Mouse (Mus musculus) heart, embryonic 14.5 days (tissue): ENCODE measurements around the gene Sh3pxd2a. TPM values are rescaled to one million over a fixed set of nuclear protein-coding genes. Genes with fewer than 3 reads are reported as not detected.

Source experiments
- ATAC-seq: fragments of 200-750 bp; cut with Nextera tagmentation; 2 replicates; pipeline ENCODE4 v1.8.0; 2017; ENCODE audit warnings: low read depth, moderate TSS enrichment; ENCODE audit not compliant: insufficient number of reproducible peaks, insufficient read depth, low FRiP score
- H3K27ac ChIP-seq, 2 experiments: fragments of 200-500 bp in 1 of 2; fragments of 300-500 bp in 1 of 2; sonication (generic) in 1 of 2; replicated peaks in 1 of 2; 2 replicates each; pipeline ENCODE4 v1.5.1; 2012 to 2014; ENCODE audit warnings: low read depth in 2 of 2, low read length in 2 of 2, control low read depth in 1 of 2, mild to moderate bottlenecking in 1 of 2, mixed read lengths in 1 of 2; ENCODE audit not compliant: control insufficient read depth in 1 of 2, insufficient read depth in 1 of 2
- H3K27me3 ChIP-seq: fragments of 300-500 bp; sonication (generic); 2 replicates; pipeline ENCODE4 v1.6.1; 2014; ENCODE audit warnings: mild to moderate bottlenecking, low read length, control low read depth; ENCODE audit not compliant: control insufficient read depth, insufficient read depth
- H3K36me3 ChIP-seq: fragments of 300-500 bp; sonication (generic); 2 replicates; pipeline ENCODE4 v1.6.1; 2014; ENCODE audit warnings: mild to moderate bottlenecking, control low read depth, low read length, mixed read lengths; ENCODE audit not compliant: control insufficient read depth, insufficient read depth
- H3K4me1 ChIP-seq, 2 experiments: fragments of 200-500 bp in 1 of 2; fragments of 300-500 bp in 1 of 2; sonication (generic) in 1 of 2; 2 replicates each; pipeline ENCODE4 v1.6.1; 2012 to 2014; ENCODE audit warnings: low read length in 2 of 2, control low read depth in 1 of 2, mixed read lengths in 1 of 2; ENCODE audit not compliant: control insufficient read depth in 2 of 2, insufficient read depth in 2 of 2
- H3K4me2 ChIP-seq: fragments of 300-500 bp; sonication (generic); 2 replicates; pipeline ENCODE4 v1.6.1; 2014; ENCODE audit warnings: mild to moderate bottlenecking, low read length
- H3K4me3 ChIP-seq, 2 experiments: fragments of 200-500 bp in 1 of 2; fragments of 300-500 bp in 1 of 2; sonication (generic) in 1 of 2; 2 replicates each; pipeline ENCODE4 v1.5.1; 2012 to 2014; ENCODE audit warnings: low read length in 2 of 2, mild to moderate bottlenecking in 2 of 2, control low read depth in 1 of 2, low read depth in 1 of 2, moderate library complexity in 1 of 2; ENCODE audit not compliant: control insufficient read depth in 1 of 2, insufficient read depth in 1 of 2
- H3K9ac ChIP-seq: fragments of 300-500 bp; sonication (generic); 2 replicates; pipeline ENCODE4 v1.6.1; 2014; ENCODE audit warnings: mild to moderate bottlenecking, low read length
- H3K9me3 ChIP-seq: fragments of 300-500 bp; sonication (generic); 2 replicates; pipeline ENCODE4 v1.6.1; 2016; ENCODE audit warnings: low read length, control low read depth; ENCODE audit not compliant: control insufficient read depth
- WGBS: fragments of 180-500 bp; shearing (Covaris S2); extraction: QIAGEN DNeasy Blood & Tissue Kit; methylation state at CpG from one replicate; pipeline ENCODE4 v1.1.7; 2014; 5-methylcytosine and 5-hydroxymethylcytosine counted together
- polyA plus RNA-seq: library from polyadenylated mRNA; unstranded; fragments of >200 nt; fragmentation: Nextera tagmentation; extraction: Ambion mirVana; gene quantifications from 2 replicates; pipeline ENCODE4 v1.2.1, GENCODE M21; 2014

The Sh3pxd2a gene
- polyA plus RNA-seq, 1 experiment from 2014 or later, result 9.7 TPM

DNA sequence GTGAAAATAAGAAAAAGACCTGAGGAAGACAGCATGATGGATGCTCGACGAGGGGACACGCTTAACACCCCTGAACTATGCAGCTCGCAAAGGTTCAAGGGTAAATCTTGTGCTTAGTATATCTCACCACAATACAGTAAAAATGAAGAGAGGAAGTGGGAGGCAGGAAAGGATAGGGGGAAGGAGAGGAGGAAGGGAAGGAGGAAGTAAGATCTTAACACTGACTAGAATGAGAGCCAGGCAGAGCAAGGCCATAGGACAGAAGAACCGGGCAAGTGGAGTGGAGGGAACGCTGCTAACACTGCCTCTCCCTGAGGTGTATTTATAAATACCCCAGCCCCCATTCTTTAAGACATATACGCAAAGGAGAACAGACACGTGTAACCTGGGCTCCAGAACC, 58.7 kb downstream of the Sh3pxd2a start:
- no peaks in the 10 kb centered on the region for H3K9me3 ChIP-seq
- no peak for ATAC-seq
- no peak overlapping the region for H3K9ac ChIP-seq
- H3K4me2 ChIP-seq, result no peak overlapping the region
- WGBS, result 82% methylated on average over 8 of the region's 8 CpGs
- peaks cover 41 to 50% of the 10 kb centered on the region in 2 experiments for H3K4me1 ChIP-seq
- no peak overlapping the region for H3K27ac ChIP-seq
- no peaks in the 10 kb centered on the region for H3K36me3 ChIP-seq
- H3K27me3 ChIP-seq, result no peaks in the 10 kb centered on the region
- H3K4me3 ChIP-seq, result no peak overlapping the region

GRCm38 (mm10) chr19:47403391-47404379, 60.5 kb downstream of the Sh3pxd2a start:
- no peak overlapping the region for H3K4me3 ChIP-seq
- no peaks in the 10 kb centered on the region for H3K36me3 ChIP-seq
- H3K4me1 ChIP-seq, result peaks cover 35 to 41% of the 10 kb centered on the region in 2 experiments
- 67% methylated on average over 3 of the region's 3 CpGs for WGBS
- peak overlapping the region; percentile 81 to 82 for H3K27ac ChIP-seq
- H3K27me3 ChIP-seq, result no peaks in the 10 kb centered on the region
- no peak overlapping the region for H3K9ac ChIP-seq
- peak overlapping the region; percentile 19 for H3K4me2 ChIP-seq
- no peaks in the 10 kb centered on the region for H3K9me3 ChIP-seq
- no peak for ATAC-seq

DNA sequence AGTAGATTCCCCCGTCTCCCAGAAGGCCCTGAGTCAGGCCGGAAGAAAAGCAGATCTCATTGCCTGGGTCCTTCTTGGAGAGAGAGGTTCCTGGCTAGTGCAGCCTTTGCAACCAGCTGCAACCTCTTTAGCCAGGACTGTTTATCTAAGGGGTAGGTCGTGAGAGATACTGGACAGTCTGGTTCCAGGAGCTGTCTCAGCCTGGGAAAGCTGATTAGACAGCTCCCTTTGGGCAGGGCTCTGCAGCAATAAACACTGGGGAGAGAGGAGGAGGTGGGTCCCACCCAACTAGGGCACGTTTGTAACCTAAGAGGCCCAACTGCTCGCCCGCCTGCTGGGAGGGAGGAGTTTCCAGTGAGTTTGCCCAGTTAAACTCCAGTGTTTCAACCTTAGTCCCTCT, 61.2 kb downstream of the Sh3pxd2a start:
- Histone ChIP-seq H3K4me1 (peaks cover 31 to 40% of the 10 kb centered on the region in 2 experiments), H3K27ac (peak overlapping the region; percentile 81 to 82), H3K9me3 (no peaks in the 10 kb centered on the region), H3K36me3 (no peaks in the 10 kb centered on the region), H3K9ac (no peak overlapping the region), H3K27me3 (no peaks in the 10 kb centered on the region), H3K4me2 (peak overlapping the region; percentile 19), H3K4me3 (no peak overlapping the region)
- WGBS, result 8% methylated on average over 6 of the region's 6 CpGs
- peak; percentile 74 for ATAC-seq

GRCm38 (mm10) chr19:47402544-47402943, 61.7 kb downstream of the Sh3pxd2a start:
- Histone ChIP-seq H3K4me2 (no peak overlapping the region; the same call in 1 of the 2 replicates), H3K9me3 (no peaks in the 10 kb centered on the region), H3K36me3 (peaks cover 3% of the 10 kb centered on the region), H3K4me1 (peaks cover 31 to 40% of the 10 kb centered on the region in 2 experiments), H3K9ac (no peak overlapping the region), H3K27me3 (no peaks in the 10 kb centered on the region), H3K27ac (peak overlapping the region; percentile 81 to 82), H3K4me3 (no peak overlapping the region)
- 51% methylated on average over 4 of the region's 4 CpGs for WGBS
- no peak for ATAC-seq

DNA sequence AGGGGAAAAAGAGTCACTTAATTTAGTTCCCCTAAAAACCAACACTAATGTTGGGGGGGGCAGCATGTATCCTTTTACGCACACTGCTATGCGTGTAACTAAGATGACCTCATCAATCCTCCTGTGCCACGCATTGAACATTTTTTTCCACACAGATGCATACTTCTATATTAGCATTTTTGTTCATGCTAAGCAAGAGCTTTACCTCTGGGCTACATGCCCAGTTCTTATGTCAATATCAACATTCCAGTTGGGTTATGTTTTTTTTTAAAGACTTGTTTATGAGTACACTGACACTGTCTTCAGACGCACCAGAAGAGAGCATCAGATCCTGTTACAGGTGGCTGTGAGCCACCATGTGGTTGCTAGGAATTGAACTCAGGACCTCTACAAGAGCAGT, 64.5 kb downstream of the Sh3pxd2a start:
- H3K9me3 ChIP-seq, result no peaks in the 10 kb centered on the region
- H3K27me3 ChIP-seq, result no peaks in the 10 kb centered on the region
- no peak overlapping the region for H3K4me2 ChIP-seq
- no peak overlapping the region for H3K9ac ChIP-seq
- ATAC-seq, result no peak
- peaks cover 20% of the 10 kb centered on the region for H3K36me3 ChIP-seq
- 71% methylated on average over 4 of the region's 4 CpGs for WGBS
- peaks cover 20 to 25% of the 10 kb centered on the region in 2 experiments for H3K4me1 ChIP-seq
- no peak overlapping the region for H3K27ac ChIP-seq
- H3K4me3 ChIP-seq, result no peak overlapping the region

- no peak for ATAC-seq
- 94% methylated on average over 11 of the region's 11 CpGs for WGBS
- H3K4me1 ChIP-seq, result peaks cover 20 to 25% of the 10 kb centered on the region in 2 experiments
Observed at GRCm38 (mm10) chr19:47399029-47399428, 65.2 kb downstream of the Sh3pxd2a start.

DNA sequence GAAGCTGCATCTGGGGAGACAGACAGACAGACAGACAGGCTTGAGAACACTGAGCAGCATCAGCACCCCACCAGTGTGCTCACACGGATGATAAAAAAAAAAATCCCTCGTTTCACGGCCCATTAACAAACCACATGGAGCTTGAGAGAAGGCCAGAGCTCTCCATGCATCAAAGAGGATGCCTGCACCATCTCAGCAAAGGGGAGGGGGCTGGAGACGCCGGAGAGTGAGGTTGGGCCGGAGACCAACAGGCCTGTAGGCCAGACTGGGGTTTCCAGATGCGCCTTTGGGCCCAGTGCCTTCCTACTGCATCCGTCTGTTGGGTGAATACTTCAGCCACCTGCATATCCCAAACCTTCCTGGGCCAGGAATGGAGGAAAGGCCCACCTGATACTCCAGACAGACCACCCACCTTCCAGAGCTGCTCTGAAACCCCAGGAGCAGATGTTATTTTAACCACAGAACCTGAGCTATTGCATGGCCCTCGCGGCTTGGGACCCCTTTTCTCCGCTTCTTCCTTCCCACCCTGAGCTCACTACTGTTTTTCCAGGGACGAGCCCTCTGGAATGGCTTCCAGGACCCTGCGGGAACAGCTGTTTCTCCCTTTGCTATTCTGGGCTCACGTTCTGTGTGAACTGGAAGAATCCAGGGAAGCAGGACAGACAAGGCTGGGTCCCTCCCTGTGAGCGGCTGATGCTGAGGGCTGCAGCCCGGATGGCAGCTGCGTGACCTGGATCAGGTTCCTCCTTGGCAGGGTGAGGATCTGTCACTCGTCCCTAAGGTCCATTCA, 66.1 kb downstream of the Sh3pxd2a start:
- H3K9me3 ChIP-seq, result no peaks in the 10 kb centered on the region
- 58% methylated on average over 18 of the region's 18 CpGs for WGBS
- no peak overlapping the region for H3K27ac ChIP-seq
- no peaks in the 10 kb centered on the region for H3K27me3 ChIP-seq
- no peak overlapping the region for H3K4me2 ChIP-seq
- H3K36me3 ChIP-seq, result peaks cover 20% of the 10 kb centered on the region
- no peak for ATAC-seq
- peak overlapping the region; percentile 6; the same call in 1 of the 2 replicates for H3K9ac ChIP-seq
- H3K4me3 ChIP-seq, result no peak overlapping the region
- H3K4me1 ChIP-seq, result peaks cover 15% of the 10 kb centered on the region in 2 experiments

More at GRCm38 (mm10) chr19:47399029-47399428, 65.2 kb downstream of the Sh3pxd2a start:
- H3K9me3 ChIP-seq, result no peaks in the 10 kb centered on the region
- no peaks in the 10 kb centered on the region for H3K27me3 ChIP-seq
- H3K4me2 ChIP-seq, result no peak overlapping the region
- no peak overlapping the region for H3K27ac ChIP-seq
- H3K4me3 ChIP-seq, result no peak overlapping the region
- H3K9ac ChIP-seq, result no peak overlapping the region
- H3K36me3 ChIP-seq, result peaks cover 20% of the 10 kb centered on the region
